Mouse (Mus musculus): ENCODE results near the gene Otoa.

DNA sequence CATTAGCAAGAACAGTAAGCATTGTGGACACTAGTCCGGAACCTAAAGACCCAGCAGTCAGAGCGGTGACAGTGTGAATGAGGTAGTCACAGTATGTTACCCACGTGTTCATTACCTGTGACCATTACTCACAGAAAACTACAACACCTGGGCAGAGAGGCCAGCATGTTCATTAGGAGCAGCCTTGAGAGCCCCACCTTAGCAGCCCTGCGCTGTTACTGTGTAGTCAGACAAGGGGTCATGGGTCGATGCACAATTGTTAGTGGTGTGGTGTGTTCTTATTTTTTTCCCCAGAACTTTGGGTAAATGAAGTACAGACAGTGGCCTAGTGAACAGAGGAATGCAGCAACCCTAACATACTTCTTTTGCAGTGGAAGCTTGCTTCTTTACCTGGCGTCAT, 4.1 kb upstream of the Otoa start:
- TF ChIP-seq CTCF (conservative IDR thresholded peaks at IDR 0.05; ENCODE audit: low read length): no peak
- no peak for TF ChIP-seq NANOG (IDR thresholded peaks at IDR 0.05; ENCODE audit: borderline replicate concordance, low read length)
- no peak for TF ChIP-seq POU5F1 (IDR thresholded peaks at IDR 0.05; ENCODE audit: borderline replicate concordance, low read length)
